Mouse (Mus musculus): ENCODE results near the gene Ypel1.

Gene Ypel1

DNA sequence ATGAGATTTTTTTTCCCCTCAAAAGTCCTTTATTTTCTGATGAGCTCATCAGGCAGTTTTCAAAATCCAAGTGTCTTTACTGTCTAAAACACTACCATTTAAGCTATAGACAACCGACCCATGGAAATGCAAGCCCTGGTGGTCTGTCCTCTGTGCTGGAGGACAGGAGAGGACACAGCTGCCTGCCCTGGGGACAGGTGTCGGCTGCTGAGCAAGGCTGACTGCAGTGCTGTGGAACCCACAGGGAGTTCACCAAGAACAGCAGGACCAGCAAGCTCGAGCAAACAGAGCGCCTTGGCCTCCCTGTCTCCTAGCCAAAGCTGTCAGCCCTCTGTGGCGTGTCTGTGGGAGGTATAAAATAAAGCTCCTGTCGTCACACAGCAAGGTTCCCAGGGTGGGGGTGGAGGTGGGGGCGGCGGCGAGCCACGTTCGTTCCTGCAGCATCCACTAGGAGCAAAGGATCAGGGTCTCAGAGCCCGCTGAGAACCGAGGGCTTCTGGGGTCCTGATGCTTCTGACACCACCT lies 17.2 kb downstream of the Ypel1 start:
- no peak for DNase-seq (ENCODE audit: low spot score)

GRCm38 (mm10) chr16:17088346-17088745 lies 18.9 kb downstream of the Ypel1 start:
- DNase-seq (ENCODE audit: low spot score) = no peak

- DNase-seq (ENCODE audit: low spot score) = no peak
Measured at GRCm38 (mm10) chr16:17096938-17097337, 27.4 kb downstream of the Ypel1 start.

- no peak for DNase-seq (ENCODE audit: low spot score)
Measured at GRCm38 (mm10) chr16:17102630-17103220, 33.2 kb downstream of the Ypel1 start.

DNA sequence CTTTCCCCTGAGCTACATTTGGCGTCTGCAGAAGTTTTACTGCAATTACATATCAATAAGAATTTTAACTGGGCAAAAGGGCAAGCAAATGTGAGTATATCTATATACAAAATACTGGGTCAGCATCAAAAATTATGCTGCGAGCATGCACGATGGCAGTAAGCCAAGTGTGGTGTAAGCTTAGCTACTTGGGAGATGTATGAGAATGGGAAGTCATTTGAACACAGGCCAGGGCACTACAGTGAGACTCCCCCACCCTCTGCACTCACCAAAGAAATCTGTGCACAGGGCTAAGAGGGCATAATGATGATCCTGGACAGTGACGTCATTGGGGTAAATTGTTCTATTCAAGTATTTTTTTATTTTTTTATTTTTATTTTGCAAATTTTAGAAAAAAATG lies 35.1 kb downstream of the Ypel1 start:
- DNase-seq (ENCODE audit: low spot score) = no peak

GRCm38 (mm10) chr16:17110771-17111743 lies 41.6 kb downstream of the Ypel1 start, which contains the start of gene Ppil2:
Gene Ppil2, minus strand, starts transcription at chr16:17111257.
- peak; percentile 77 for DNase-seq (ENCODE audit: low spot score)

DNA sequence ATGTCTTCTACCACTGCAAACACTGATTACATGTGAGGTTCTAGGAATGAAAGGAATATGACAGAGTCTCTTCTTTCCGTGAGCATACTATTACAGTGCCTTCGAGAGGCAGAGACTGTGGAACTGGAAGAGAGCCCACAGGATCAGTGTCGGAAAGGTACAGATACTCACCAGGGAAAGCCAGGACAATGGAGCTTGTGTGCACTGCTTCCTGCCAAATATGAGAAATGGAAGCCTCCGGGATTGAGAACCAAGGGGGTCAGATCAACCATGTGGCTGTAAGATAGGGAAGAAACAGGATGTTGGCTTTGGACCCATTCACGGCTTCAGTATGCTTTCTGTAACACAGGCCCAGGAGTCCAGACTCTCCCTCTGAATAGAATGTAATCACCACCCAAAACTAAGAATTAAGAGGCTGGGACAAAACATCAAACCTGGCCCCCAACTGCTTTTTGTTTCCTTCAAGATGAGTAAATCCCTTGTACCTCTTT lies 47.9 kb downstream of the Ypel1 start:
- no peak for DNase-seq (ENCODE audit: low spot score)

DNA sequence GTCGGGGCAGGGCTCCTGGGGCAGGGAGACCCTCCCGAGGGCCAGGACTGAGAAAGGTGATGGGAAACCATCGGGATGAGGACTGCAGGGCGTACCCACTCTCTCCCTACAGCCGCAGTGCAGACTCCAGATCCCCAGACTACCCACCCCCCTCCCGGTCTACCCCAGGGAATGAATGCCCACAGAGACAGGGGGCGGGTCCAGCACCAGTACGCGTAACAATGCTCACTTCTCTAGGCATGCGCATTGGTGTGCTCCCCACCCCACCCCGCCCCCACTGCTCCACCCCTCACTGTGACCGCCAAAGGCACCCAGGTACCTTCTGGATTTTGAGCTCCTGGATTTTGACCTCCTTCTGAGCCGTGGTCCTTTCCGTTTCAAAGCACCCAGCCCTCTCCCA lies 52.1 kb downstream of the Ypel1 start:
- DNase-seq (ENCODE audit: low spot score) = peak; percentile 26

DNA sequence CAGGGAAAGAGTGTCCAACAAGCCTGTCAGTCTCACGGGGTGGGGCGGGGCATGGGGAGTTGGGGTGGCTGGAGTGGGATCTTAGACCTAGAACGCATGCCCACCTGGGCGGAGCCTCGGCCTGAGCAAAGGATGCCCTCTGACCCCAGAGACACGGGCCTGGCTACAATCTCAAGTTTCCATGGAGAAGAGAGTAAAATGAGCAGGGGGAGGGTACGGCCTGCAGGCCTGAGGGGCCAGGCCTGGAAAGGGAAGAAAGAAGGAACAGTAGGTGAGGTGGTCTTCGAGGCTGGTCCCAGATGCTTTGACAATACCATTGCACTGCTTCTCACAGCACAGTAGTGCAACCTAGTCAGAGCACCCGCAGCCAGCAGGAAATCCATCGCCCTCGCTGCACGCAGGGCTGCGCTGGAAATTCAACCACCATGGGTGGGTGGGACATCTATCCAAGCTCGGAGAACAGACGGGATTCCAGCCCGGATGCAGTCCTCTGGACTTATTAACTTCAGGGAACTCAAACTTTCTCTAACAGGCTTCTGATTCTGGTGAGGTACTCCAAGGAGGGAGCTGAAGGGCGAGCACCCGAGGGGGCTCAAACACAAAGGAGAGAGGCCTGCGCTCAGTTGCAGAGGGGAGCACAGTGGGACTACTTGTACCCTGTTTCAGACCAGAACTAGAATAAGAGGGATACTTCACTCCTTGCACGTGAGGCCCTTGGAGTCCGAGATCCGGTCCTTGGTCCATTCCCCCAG lies 54.8 kb downstream of the Ypel1 start:
- DNase-seq (ENCODE audit: low spot score) = peak; percentile 50

GRCm38 (mm10) chr16:17124871-17125520 lies 55.5 kb downstream of the Ypel1 start, which contains the start of gene 2610318N02Rik:
Gene 2610318N02Rik, minus strand, starts transcription at chr16:17125167.
- peak; percentile 94 for DNase-seq (ENCODE audit: low spot score)

GRCm38 (mm10) chr16:17127292-17127691 lies 57.8 kb downstream of the Ypel1 start:
- peak; percentile 80 for DNase-seq (ENCODE audit: low spot score)

GRCm38 (mm10) chr16:17131191-17132088 lies 61.9 kb downstream of the Ypel1 start:
- peak; percentile 42 for DNase-seq (ENCODE audit: low spot score)

DNA sequence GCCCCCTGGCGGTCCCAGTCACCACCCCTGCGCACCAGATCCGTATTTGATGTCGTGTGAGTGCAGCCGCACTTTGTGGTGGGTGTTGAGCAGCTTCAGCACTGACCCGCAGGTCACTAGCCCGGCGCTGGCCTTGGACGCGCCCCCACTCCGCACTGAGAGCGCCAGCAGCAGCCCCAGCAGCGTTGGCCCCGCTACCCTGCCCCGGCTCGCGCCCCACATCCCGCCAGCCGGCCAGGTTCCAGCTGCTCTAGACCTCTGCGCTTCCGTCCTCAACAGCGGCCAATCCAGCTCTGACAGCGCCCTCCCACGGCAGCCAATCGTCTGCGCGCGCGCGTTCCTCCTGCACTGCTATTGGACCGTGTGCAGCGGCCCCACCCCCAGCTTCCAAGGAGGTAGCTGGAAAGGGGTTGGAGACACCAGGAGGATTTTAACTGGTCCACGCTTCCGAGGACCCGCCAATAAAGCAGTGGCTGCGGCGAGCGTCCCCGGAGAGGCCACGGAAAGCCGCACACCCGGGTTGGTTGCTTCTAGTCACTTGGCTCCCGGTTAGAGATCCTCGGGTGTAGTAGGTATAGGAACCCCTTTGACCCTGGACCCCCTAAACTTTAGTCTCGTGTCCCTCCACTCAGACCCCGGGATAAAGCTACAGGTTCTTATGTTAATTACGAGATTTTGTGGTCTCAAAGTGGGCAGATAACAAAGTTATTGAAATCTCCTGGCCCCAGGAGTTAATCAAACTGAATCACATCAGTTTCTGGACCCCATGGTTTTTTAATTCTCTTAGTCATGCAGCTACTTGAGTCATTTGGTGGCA lies 62.8 kb downstream of the Ypel1 start, which contains the start of gene Sdf2l1:
Sdf2l1 (minus strand) TSS at position 295 of the 817 bp plus-strand sequence.
- peak; percentile 97 for DNase-seq (ENCODE audit: low spot score)

DNA sequence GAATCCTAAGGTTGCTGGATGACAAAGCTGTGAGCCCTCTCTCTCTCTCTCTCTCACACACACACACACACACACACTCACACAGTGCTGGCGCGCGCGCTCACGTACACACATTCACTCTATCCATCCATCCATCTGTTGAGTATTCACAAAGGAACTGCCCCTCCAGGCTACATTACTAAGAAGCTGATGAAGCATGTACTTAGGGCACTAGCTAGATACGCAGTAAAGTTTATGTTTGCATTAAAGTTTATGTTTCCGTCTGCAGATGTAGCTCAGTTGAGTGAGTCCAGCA lies 63.4 kb downstream of the Ypel1 start:
- DNase-seq (ENCODE audit: low spot score) = no peak
